Mouse (Mus musculus) testis, adult 2 months (tissue): Measurements from ENCODE around the gene Usp31. TPM values are rescaled to one million over a fixed set of nuclear protein-coding genes. Genes with fewer than 3 reads are reported as not detected.

Experiments used
- H3K27ac ChIP-seq: fragments of 200-500 bp; 2 replicates; pipeline ENCODE4 v1.5.1; 2012; ENCODE audit warnings: low read depth, low read length; ENCODE audit not compliant: control insufficient read depth, insufficient read depth
- H3K27me3 ChIP-seq: fragments of 200-500 bp; 2 replicates; pipeline ENCODE4 v1.6.1; 2012; ENCODE audit warnings: mild to moderate bottlenecking, low read length, moderate library complexity; ENCODE audit not compliant: control insufficient read depth, insufficient read depth
- H3K36me3 ChIP-seq: fragments of 200-500 bp; 2 replicates; pipeline ENCODE4 v1.6.1; 2012; ENCODE audit warnings: mild to moderate bottlenecking, low read length; ENCODE audit not compliant: control insufficient read depth, insufficient read depth
- H3K4me1 ChIP-seq: fragments of 200-500 bp; 2 replicates; pipeline ENCODE4 v1.6.1; 2012; ENCODE audit warnings: low read length; ENCODE audit not compliant: control insufficient read depth, insufficient read depth
- H3K4me3 ChIP-seq: fragments of 200-500 bp; 2 replicates; pipeline ENCODE4 v1.5.1; 2012; ENCODE audit warnings: low read depth, mild to moderate bottlenecking, low read length, moderate library complexity, mixed read lengths; ENCODE audit not compliant: control insufficient read depth
- CTCF ChIP-seq: fragments of 200-500 bp; IDR thresholded peaks from 2 replicates; pipeline ENCODE4 v1.5.1; 2012; ENCODE audit warnings: low read depth, mild to moderate bottlenecking, inconsistent platforms, low read length, moderate library complexity; ENCODE audit not compliant: control insufficient read depth, insufficient read depth, insufficient replicate concordance
- POLR2A ChIP-seq: fragments of 200-500 bp; IDR thresholded peaks from 2 replicates; pipeline ENCODE4 v1.6.1; 2012; ENCODE audit warnings: low read depth, mild to moderate bottlenecking, inconsistent platforms, low read length, moderate library complexity; ENCODE audit not compliant: control insufficient read depth
- polyA plus RNA-seq: library from polyadenylated mRNA; depleted of rRNA; stranded (reverse); fragments of >200 nt; gene quantifications from 2 replicates; pipeline ENCODE4 v1.2.3, GENCODE M21; 2012; rRNA removed

Gene Usp31
- polyA plus RNA-seq, 1 experiment, result 7.3 TPM

GRCm38 (mm10) chr7:121622835-121623420, 84.1 kb downstream of the Usp31 start:
- no peaks in the 10 kb centered on the region for H3K36me3 ChIP-seq
- H3K27me3 ChIP-seq, result no peaks in the 10 kb centered on the region
- no peaks in the 10 kb centered on the region for H3K4me1 ChIP-seq
- no peak overlapping the region for H3K27ac ChIP-seq
- H3K4me3 ChIP-seq, result no peak overlapping the region
- TF ChIP-seq CTCF, result no peak
- no peak for TF ChIP-seq POLR2A

DNA sequence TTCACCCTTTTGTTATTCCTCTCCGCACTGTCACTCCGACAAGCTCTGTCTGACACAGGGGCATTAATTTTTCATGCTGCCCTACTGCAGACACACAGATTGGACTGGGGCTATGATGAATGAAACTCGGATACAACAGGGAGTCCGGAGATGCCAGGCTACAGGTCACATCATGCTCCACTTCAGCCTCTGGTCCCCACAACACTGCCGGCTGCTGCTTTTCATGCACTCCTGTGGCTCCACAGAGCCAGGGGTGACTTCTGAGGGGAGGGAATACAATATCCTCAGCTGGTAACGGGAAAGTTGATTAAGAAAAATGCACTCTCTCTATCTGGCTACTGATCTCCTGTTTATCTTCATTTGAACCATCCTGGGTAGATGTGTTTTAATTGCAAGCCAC, 84.6 kb downstream of the Usp31 start:
- TF ChIP-seq POLR2A (no peak), CTCF (no peak)
- H3K36me3 ChIP-seq, result no peaks in the 10 kb centered on the region
- H3K27me3 ChIP-seq, result no peaks in the 10 kb centered on the region
- H3K4me3 ChIP-seq, result no peak overlapping the region
- no peaks in the 10 kb centered on the region for H3K4me1 ChIP-seq
- H3K27ac ChIP-seq, result no peak overlapping the region

- Histone ChIP-seq H3K27ac (no peak overlapping the region), H3K27me3 (no peaks in the 10 kb centered on the region), H3K4me1 (no peaks in the 10 kb centered on the region), H3K36me3 (no peaks in the 10 kb centered on the region), H3K4me3 (no peak overlapping the region; the same call in 1 of the 2 replicates)
- TF ChIP-seq POLR2A, result no peak
- no peak for TF ChIP-seq CTCF
Observed at GRCm38 (mm10) chr7:121601697-121602096, 105.4 kb downstream of the Usp31 start.

GRCm38 (mm10) chr7:121596401-121596800, 110.7 kb downstream of the Usp31 start:
- Histone ChIP-seq H3K27me3 (no peaks in the 10 kb centered on the region), H3K4me3 (no peak overlapping the region), H3K4me1 (no peaks in the 10 kb centered on the region), H3K27ac (no peak overlapping the region), H3K36me3 (no peaks in the 10 kb centered on the region)
- TF ChIP-seq POLR2A (no peak), CTCF (no peak)

GRCm38 (mm10) chr7:121595496-121595895, 111.6 kb downstream of the Usp31 start:
- Histone ChIP-seq H3K4me1 (no peaks in the 10 kb centered on the region; the same call in 1 of the 2 replicates), H3K27me3 (no peaks in the 10 kb centered on the region), H3K4me3 (no peak overlapping the region), H3K36me3 (no peaks in the 10 kb centered on the region), H3K27ac (no peak overlapping the region)
- TF ChIP-seq CTCF (no peak), POLR2A (no peak)

DNA sequence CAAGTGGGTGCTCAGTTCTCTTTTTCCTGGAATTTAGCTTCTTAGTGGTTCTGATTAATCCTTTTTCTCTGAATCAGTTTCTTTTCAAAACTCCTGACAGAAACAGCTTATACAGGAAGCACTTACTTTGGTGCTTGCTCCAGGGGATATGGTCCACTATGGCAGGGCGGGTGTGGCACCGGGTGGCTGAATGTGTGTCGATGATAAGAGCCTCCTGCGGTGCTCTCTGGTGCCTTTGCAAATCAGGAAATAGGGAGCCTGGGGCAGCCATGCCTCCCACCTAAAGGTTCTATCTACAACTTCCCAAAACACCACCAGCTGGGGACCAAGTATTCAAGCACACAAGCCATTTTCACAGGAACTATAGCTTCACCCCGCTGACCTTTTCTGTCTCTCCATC, 112.0 kb downstream of the Usp31 start:
- H3K27me3 ChIP-seq, result no peaks in the 10 kb centered on the region
- TF ChIP-seq POLR2A (no peak), CTCF (no peak)
- no peaks in the 10 kb centered on the region for H3K36me3 ChIP-seq
- peaks cover 2% of the 10 kb centered on the region for H3K4me1 ChIP-seq
- no peak overlapping the region for H3K4me3 ChIP-seq
- H3K27ac ChIP-seq, result no peak overlapping the region

DNA sequence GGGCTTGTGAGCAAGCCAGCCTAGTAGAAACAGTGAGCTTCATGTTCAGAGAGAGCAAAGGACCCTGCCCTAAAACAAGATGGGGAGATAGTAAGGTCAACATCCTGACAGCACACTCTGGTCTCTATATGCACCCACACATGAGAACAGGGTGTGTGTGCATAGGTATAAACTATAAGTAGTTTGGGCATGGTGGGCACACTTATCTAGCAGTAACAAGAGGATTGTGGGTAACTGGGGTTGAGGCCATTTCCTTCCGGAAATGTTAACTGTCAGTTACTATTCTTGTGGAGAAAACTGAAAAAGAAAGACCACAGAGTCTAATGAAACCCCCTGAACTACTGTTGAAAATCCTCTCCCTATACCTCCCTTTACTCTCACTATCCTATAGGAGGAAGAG, 112.4 kb downstream of the Usp31 start:
- TF ChIP-seq POLR2A (no peak), CTCF (no peak)
- no peak overlapping the region for H3K27ac ChIP-seq
- no peak overlapping the region for H3K4me3 ChIP-seq
- H3K36me3 ChIP-seq, result no peaks in the 10 kb centered on the region
- H3K27me3 ChIP-seq, result no peaks in the 10 kb centered on the region
- H3K4me1 ChIP-seq, result peaks cover 2% of the 10 kb centered on the region

Other genes with a start within 250 kb of the Usp31 start
- gene Scnn1g, start 27.2 kb upstream of the Usp31 start, polyA plus RNA-seq, result 0.02 and 0.05 TPM in 2 replicates
- gene Scnn1b, start 157.8 kb upstream of the Usp31 start, polyA plus RNA-seq, result 0.23 and 0.44 TPM in 2 replicates